In the genomic region with DNA sequence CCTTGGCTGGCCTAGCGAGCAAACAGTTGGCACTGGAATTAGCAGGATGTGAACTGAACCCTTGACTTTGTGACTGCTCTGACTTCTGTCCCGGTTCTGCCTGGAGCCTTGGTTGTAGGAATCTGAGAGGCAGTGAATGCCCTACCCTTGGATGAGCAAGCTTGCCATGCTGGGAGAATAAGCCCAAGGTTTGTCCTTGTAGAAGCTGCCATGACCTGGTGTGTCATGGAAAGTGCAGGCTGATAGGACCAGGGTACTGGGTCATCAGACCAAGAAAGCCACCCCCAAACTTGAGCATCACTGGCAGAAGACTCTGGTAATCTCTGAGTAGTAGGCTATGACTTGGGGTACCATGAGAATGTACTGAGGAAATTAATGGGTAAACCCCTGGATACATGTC, we compare ENCODE assay signal across 23 mouse cellular contexts. TPM values are rescaled to one million over a fixed set of nuclear protein-coding genes. Genes with fewer than 3 reads are reported as not detected.
DNase-seq lines count a peak whose midpoint lies in the region.
"Had no signal": no experiment of that assay in that cellular context is flagged by ENCODE, and none has a peak within 500 bp of the region (broad histone marks: within the 10 kb centered on the region; RNA-seq: fewer than 3 reads in every experiment).

No protein-coding gene starts in this region.

- DNase-seq in adrenal gland, adult 2 months, result peak; percentile 61
- no peak for DNase-seq in adrenal gland, postnatal 10 days
- peak; percentile 34 for DNase-seq in adrenal gland, adult 8-10 months
- no peak for DNase-seq in adrenal gland, postnatal 25 days
- DNase-seq: adrenal gland, postnatal 14 days; B cell, adult 2 months; cerebellum, adult 11 months; cerebellum, adult 11-12 months; cerebellum, adult 18-20 months; cerebellum, adult 2 months; cerebellum, adult 8-10 months; cerebellum, adult 9-10 months; cerebellum, adult 9-11 months had no signal

RNA-seq across cellular contexts. Expression of a gene that starts 5.2 kb away (rescaled TPM):
- not detected for total RNA-seq in adrenal gland, adult 2 months (2021)
- not detected in 2 replicates for polyA plus RNA-seq in adrenal gland, adult 2 months (2012; rRNA removed)
- total RNA-seq in adrenal gland, postnatal 10 days (2021), result not detected
- total RNA-seq in adrenal gland, adult 8-10 months (2022), result under 1 TPM in 1 of 4 experiments, not detected in 3; 0.18 TPM
- total RNA-seq in adrenal gland, postnatal 25 days (2021), result not detected in 2 replicates
- total RNA-seq: adrenal gland, adult 18-20 months; adrenal gland, postnatal 14 days; adrenal gland, postnatal 36 days; adrenal gland, postnatal 4 days; CH12.LX; G1E; MEL had no signal
- polyA plus RNA-seq: activated CD4-positive, CD25-positive, alpha-beta regulatory T cell, adult 4 months; C2C12; CD4-positive, CD25-positive, alpha-beta regulatory T cell, adult 4 months; Patski had no signal

RNA-seq across cellular contexts. Expression of a gene that starts 16.3 kb away (rescaled TPM):
- not detected for total RNA-seq in adrenal gland, adult 2 months (2021)
- polyA plus RNA-seq in adrenal gland, adult 2 months (2012; rRNA removed), result 0.03 and 0.17 TPM in 2 replicates
- not detected for total RNA-seq in adrenal gland, postnatal 10 days (2021)
- under 1 TPM; 0.12 to 0.70 (median 0.30) TPM for total RNA-seq in adrenal gland, adult 8-10 months (2022)
- total RNA-seq in adrenal gland, postnatal 25 days (2021), result not detected in 2 replicates
- total RNA-seq: adrenal gland, postnatal 14 days; adrenal gland, postnatal 36 days; CH12.LX had no signal
- polyA plus RNA-seq: C2C12, G1E had no signal

RNA-seq across cellular contexts. Expression of a gene that starts 18.5 kb away (rescaled TPM):
- total RNA-seq in adrenal gland, adult 2 months (2021), result 10 to 100 TPM; 42.4 to 59.1 TPM
- polyA plus RNA-seq in adrenal gland, adult 2 months (2012; rRNA removed), result 9.1 and 10.5 TPM in 2 replicates
- 10 to 100 TPM; 42.5 to 43.1 TPM for total RNA-seq in adrenal gland, postnatal 10 days (2021)
- 10 to 100 TPM; 55.8 to 65.6 (median 58.6) TPM for total RNA-seq in adrenal gland, adult 8-10 months (2022)
- 44.3 and 49.8 TPM in 2 replicates for total RNA-seq in adrenal gland, postnatal 25 days (2021)

Comparison
In these comparisons a context has a peak if more than half of its experiments do, and no peak if none do; other contexts are left out.
1. DNase-seq: peak in adrenal gland, adult 2 months (single experiment) and adrenal gland, adult 8-10 months (single experiment); none in adrenal gland, postnatal 10 days (single experiment) and adrenal gland, postnatal 25 days (single experiment).